In the genomic region with DNA sequence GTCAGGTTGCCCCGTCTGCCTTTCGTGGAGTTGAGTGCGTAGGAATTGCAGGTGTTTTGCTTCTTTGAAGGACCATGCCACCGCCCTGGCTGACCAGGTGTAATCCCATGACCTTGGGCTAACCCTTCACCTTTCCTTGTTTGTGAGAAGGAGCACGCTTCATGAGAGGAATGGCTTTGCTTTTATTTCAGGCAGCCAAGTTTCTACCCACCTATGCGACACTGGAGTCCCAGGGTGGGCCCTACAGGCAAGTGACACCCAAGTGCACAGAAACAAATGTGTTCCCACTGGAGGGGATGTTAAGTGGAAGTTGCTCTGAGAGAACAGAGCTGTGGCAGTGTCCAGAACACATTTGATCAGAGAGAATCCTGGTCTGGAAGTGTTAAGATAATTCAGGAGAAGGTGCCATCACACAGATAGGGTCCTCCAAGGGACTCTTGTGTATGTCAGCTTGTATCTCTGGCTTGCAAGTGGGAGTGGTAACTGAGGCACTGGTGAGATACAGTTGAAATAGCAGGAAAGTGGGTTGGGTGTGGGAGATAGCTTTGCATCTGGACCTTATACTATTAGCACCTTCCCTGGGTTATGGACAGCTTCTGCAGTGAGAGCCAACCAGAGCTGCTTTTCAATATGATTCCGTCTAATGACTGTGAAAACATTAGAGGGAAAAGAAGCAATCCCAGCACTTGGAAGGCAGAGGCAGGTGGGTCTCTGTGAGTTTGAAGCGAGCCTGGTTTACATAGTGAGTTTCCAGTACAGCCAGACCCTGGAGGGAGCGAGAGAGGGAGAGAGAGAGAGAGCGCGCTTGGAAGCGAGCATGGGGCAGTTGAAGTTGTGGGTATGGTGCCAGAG, we compare ENCODE assay signal across 8 mouse cellular contexts. TPM values are rescaled to one million over a fixed set of nuclear protein-coding genes. Genes with fewer than 3 reads are reported as not detected.
DNase-seq lines count a peak whose midpoint lies in the region; ATAC-seq and TF ChIP-seq lines count a peak whose summit lies in the region.

No protein-coding gene starts in this region.

- peak overlapping the region; percentile 93 for H3K27ac ChIP-seq in forebrain, embryonic 10.5 days
- H3K27ac ChIP-seq in limb, embryonic 13.5 days = no peak overlapping the region
- H3K27ac ChIP-seq in neural tube, embryonic 15.5 days (replicated peaks) = no peak overlapping the region

- H3K4me3 ChIP-seq in lung, adult 2 months (replicated peaks; ENCODE audit: extremely low read depth, low read depth, low read length) = peak overlapping the region; percentile 78
- H3K4me3 ChIP-seq in forebrain, embryonic 10.5 days = peak overlapping the region; percentile 87
- H3K4me3 ChIP-seq in limb, embryonic 13.5 days = peak overlapping the region; percentile 89
- peak overlapping the region; percentile 89 for H3K4me3 ChIP-seq in neural tube, embryonic 15.5 days (replicated peaks)

- TF ChIP-seq POLR2A in lung, adult 2 months (IDR thresholded peaks at IDR 0.05; ENCODE audit: borderline replicate concordance, extremely low read depth, low read depth, low read length) = no peak

- no peaks in the 10 kb centered on the region for H3K27me3 ChIP-seq in forebrain, embryonic 10.5 days (ENCODE audit: poor library complexity, severe bottlenecking)
- no peaks in the 10 kb centered on the region for H3K27me3 ChIP-seq in limb, embryonic 13.5 days
- H3K27me3 ChIP-seq in neural tube, embryonic 15.5 days (replicated peaks) = no peaks in the 10 kb centered on the region

- 61% methylated on average over 12 of the region's 12 CpGs for WGBS in lung, adult 2 months
- WGBS in forebrain, embryonic 10.5 days = 57% methylated on average over 12 of the region's 12 CpGs
- 56% methylated on average over 12 of the region's 12 CpGs for WGBS in limb, embryonic 13.5 days
- WGBS in neural tube, embryonic 15.5 days = 56% methylated on average over 12 of the region's 12 CpGs

- peak overlapping the region; percentile 89 for H3K4me2 ChIP-seq in limb, embryonic 13.5 days (replicated peaks)
- H3K4me2 ChIP-seq in neural tube, embryonic 15.5 days = peak overlapping the region; percentile 89

- H3K36me3 ChIP-seq in forebrain, embryonic 10.5 days (replicated peaks) = peaks cover 29% of the 10 kb centered on the region
- peaks cover 27% of the 10 kb centered on the region for H3K36me3 ChIP-seq in limb, embryonic 13.5 days
- H3K36me3 ChIP-seq in neural tube, embryonic 15.5 days = peaks cover 20% of the 10 kb centered on the region

- no peak for TF ChIP-seq CTCF in lung, adult 2 months (IDR thresholded peaks at IDR 0.05; ENCODE audit: insufficient read depth, low read length)

- H3K9me3 ChIP-seq in forebrain, embryonic 10.5 days = no peaks in the 10 kb centered on the region
- H3K9me3 ChIP-seq in limb, embryonic 13.5 days = no peaks in the 10 kb centered on the region
- H3K9me3 ChIP-seq in neural tube, embryonic 15.5 days (replicated peaks) = no peaks in the 10 kb centered on the region

- H3K4me1 ChIP-seq in lung, adult 2 months (ENCODE audit: control insufficient read depth, insufficient read depth, low read length) = peaks cover 6% of the 10 kb centered on the region
- peaks cover 24% of the 10 kb centered on the region for H3K4me1 ChIP-seq in forebrain, embryonic 10.5 days
- H3K4me1 ChIP-seq in limb, embryonic 13.5 days = peaks cover 20% of the 10 kb centered on the region
- peaks cover 19% of the 10 kb centered on the region for H3K4me1 ChIP-seq in neural tube, embryonic 15.5 days

- peak overlapping the region; percentile 93 for H3K9ac ChIP-seq in limb, embryonic 13.5 days
- peak overlapping the region; percentile 84 for H3K9ac ChIP-seq in neural tube, embryonic 15.5 days (replicated peaks)

- no peak for DNase-seq in lung, adult 2 months
- DNase-seq in lung, postnatal 25 days (ENCODE audit: low spot score) = no peak
- DNase-seq in forebrain, embryonic 10.5 days (ENCODE audit: extremely low spot score, low spot score) = no peak
- no peak for DNase-seq in frontal cortex, adult 2 months (ENCODE audit: extremely low spot score in 1 of 2, low spot score in 1 of 2)
- DNase-seq in MN1 (ENCODE audit: low spot score) = no peak
- DNase-seq in ovary, adult 18-20 months (ENCODE audit: low spot score) = no peak

- ATAC-seq in limb, embryonic 13.5 days (ENCODE audit: low FRiP score, low read depth) = no peak
- no peak for ATAC-seq in neural tube, embryonic 15.5 days (ENCODE audit: low FRiP score)

RNA-seq across cellular contexts. Expression of a gene that starts 9.9 kb away (rescaled TPM):
- 22.9 and 24.1 TPM in 2 replicates for polyA plus RNA-seq in lung, adult 2 months (2012; rRNA removed)
- polyA plus RNA-seq in forebrain, embryonic 10.5 days (2016; fragmentation: Nextera tagmentation; extraction: Ambion mirVana) = 81.1 and 84.7 TPM in 2 replicates
- 85.5 and 89.2 TPM in 2 replicates for polyA plus RNA-seq in limb, embryonic 13.5 days (2015; fragmentation: Nextera tagmentation; extraction: Ambion mirVana)
- 83.2 and 86.7 TPM in 2 replicates for polyA plus RNA-seq in neural tube, embryonic 15.5 days (2015; fragmentation: Nextera tagmentation; extraction: Ambion mirVana)
- polyA plus RNA-seq in frontal cortex, adult 2 months (2012; rRNA removed) = 52.1 and 62.4 TPM in 2 replicates

RNA-seq across cellular contexts. Expression of a gene that starts 14.5 kb away (rescaled TPM):
- 2.8 and 10.7 TPM in 2 replicates for polyA plus RNA-seq in lung, adult 2 months (2012; rRNA removed)
- 0.53 and 0.69 TPM in 2 replicates for polyA plus RNA-seq in forebrain, embryonic 10.5 days (2016; fragmentation: Nextera tagmentation; extraction: Ambion mirVana)
- polyA plus RNA-seq in limb, embryonic 13.5 days (2015; fragmentation: Nextera tagmentation; extraction: Ambion mirVana) = 1.3 and 2.1 TPM in 2 replicates
- 0.60 and 1.4 TPM in 2 replicates for polyA plus RNA-seq in neural tube, embryonic 15.5 days (2015; fragmentation: Nextera tagmentation; extraction: Ambion mirVana)
- polyA plus RNA-seq in frontal cortex, adult 2 months (2012; rRNA removed) = 0.08 and 0.10 TPM in 2 replicates

RNA-seq across cellular contexts. Expression of a gene that starts 31.8 kb away (rescaled TPM):
- polyA plus RNA-seq in lung, adult 2 months (2012; rRNA removed) = 40.5 and 40.6 TPM in 2 replicates
- 2.0 and 2.2 TPM in 2 replicates for polyA plus RNA-seq in forebrain, embryonic 10.5 days (2016; fragmentation: Nextera tagmentation; extraction: Ambion mirVana)
- 2.7 and 3.1 TPM in 2 replicates for polyA plus RNA-seq in limb, embryonic 13.5 days (2015; fragmentation: Nextera tagmentation; extraction: Ambion mirVana)
- 3.3 and 7.8 TPM in 2 replicates for polyA plus RNA-seq in neural tube, embryonic 15.5 days (2015; fragmentation: Nextera tagmentation; extraction: Ambion mirVana)
- polyA plus RNA-seq in frontal cortex, adult 2 months (2012; rRNA removed) = 3.7 and 4.0 TPM in 2 replicates

RNA-seq across cellular contexts. Expression of a gene that starts 40.5 kb away (rescaled TPM):
- polyA plus RNA-seq in lung, adult 2 months (2012; rRNA removed) = 128 and 195 TPM in 2 replicates
- polyA plus RNA-seq in forebrain, embryonic 10.5 days (2016; fragmentation: Nextera tagmentation; extraction: Ambion mirVana) = 64.2 and 66.6 TPM in 2 replicates
- 112 and 118 TPM in 2 replicates for polyA plus RNA-seq in limb, embryonic 13.5 days (2015; fragmentation: Nextera tagmentation; extraction: Ambion mirVana)
- 50.0 and 69.8 TPM in 2 replicates for polyA plus RNA-seq in neural tube, embryonic 15.5 days (2015; fragmentation: Nextera tagmentation; extraction: Ambion mirVana)
- polyA plus RNA-seq in frontal cortex, adult 2 months (2012; rRNA removed) = 34.5 and 36.4 TPM in 2 replicates

RNA-seq across cellular contexts. Expression of a gene that starts 54.1 kb away (rescaled TPM):
- 23.8 and 47.7 TPM in 2 replicates for polyA plus RNA-seq in lung, adult 2 months (2012; rRNA removed)
- polyA plus RNA-seq in forebrain, embryonic 10.5 days (2016; fragmentation: Nextera tagmentation; extraction: Ambion mirVana) = 2.4 and 2.8 TPM in 2 replicates
- 23.9 and 25.5 TPM in 2 replicates for polyA plus RNA-seq in limb, embryonic 13.5 days (2015; fragmentation: Nextera tagmentation; extraction: Ambion mirVana)
- 0.18 and 8.4 TPM in 2 replicates for polyA plus RNA-seq in neural tube, embryonic 15.5 days (2015; fragmentation: Nextera tagmentation; extraction: Ambion mirVana)
- polyA plus RNA-seq in frontal cortex, adult 2 months (2012; rRNA removed) = 0.11 and 0.22 TPM in 2 replicates
